Mouse (Mus musculus) spleen, adult 2 months (tissue): ENCODE results near the gene 4930539E08Rik. TPM values are rescaled to one million over a fixed set of nuclear protein-coding genes. Genes with fewer than 3 reads are reported as not detected.
A peak's percentile ranks its signal among the peaks of the same experiment; 100 is the strongest.

Experiments
- DNase-seq, 2 experiments: peaks; one replicate each; pipeline versions ENCODE4 v3.0.0 to v3.0.0-alpha.2; 2012 to 2021; ENCODE audit warnings: low spot score in 2 of 2, low read depth in 1 of 2
- H3K27ac ChIP-seq: fragments of 200-500 bp; 2 replicates; pipeline ENCODE4 v1.5.1; 2012; ENCODE audit warnings: low read length, inconsistent platforms; ENCODE audit not compliant: insufficient read depth
- H3K27me3 ChIP-seq: fragments of 200-500 bp; 2 replicates; pipeline ENCODE4 v1.6.1; 2012; ENCODE audit warnings: mild to moderate bottlenecking, moderate library complexity, low read length, inconsistent platforms; ENCODE audit not compliant: control insufficient read depth, insufficient read depth
- H3K36me3 ChIP-seq: fragments of 200-500 bp; 2 replicates; pipeline ENCODE4 v1.6.1; 2012; ENCODE audit warnings: mild to moderate bottlenecking, low read length, inconsistent platforms; ENCODE audit not compliant: control insufficient read depth, insufficient read depth
- H3K4me1 ChIP-seq: fragments of 200-500 bp; 2 replicates; pipeline ENCODE4 v1.6.1; 2011; ENCODE audit warnings: inconsistent platforms; ENCODE audit not compliant: control insufficient read depth, insufficient read depth, insufficient read length
- H3K4me3 ChIP-seq: fragments of 200-500 bp; 2 replicates; pipeline ENCODE4 v1.5.1; 2011; ENCODE audit warnings: mild to moderate bottlenecking, inconsistent platforms; ENCODE audit not compliant: insufficient read depth, insufficient read length; ENCODE audit errors: extremely low read depth
- CTCF ChIP-seq: fragments of 200-500 bp; IDR thresholded peaks from 2 replicates; pipeline ENCODE4 v1.5.1; 2011; ENCODE audit warnings: mild to moderate bottlenecking, inconsistent platforms; ENCODE audit not compliant: insufficient read depth, insufficient read length, insufficient replicate concordance; ENCODE audit errors: extremely low read depth
- POLR2A ChIP-seq: fragments of 200-500 bp; IDR thresholded peaks from 2 replicates; pipeline ENCODE4 v1.6.1; 2011; ENCODE audit warnings: low read depth, low read length, inconsistent platforms
- WGBS: fragments of 180-500 bp; shearing (Covaris S2); methylation state at CpG from one replicate; pipeline ENCODE4 v1.1.7; 2018; 5-methylcytosine and 5-hydroxymethylcytosine counted together
- polyA plus RNA-seq: library from polyadenylated mRNA; depleted of rRNA; stranded (reverse); fragments of >200 nt; gene quantifications from 2 replicates; pipeline ENCODE4 v1.2.3, GENCODE M21; 2012

4930539E08Rik gene
- polyA plus RNA-seq, 1 experiment: 0.37 TPM

- H3K4me3 ChIP-seq: no peak overlapping the region
- TF ChIP-seq POLR2A: no peak
- no peak for TF ChIP-seq CTCF
- WGBS: 91% methylated on average over 6 of the region's 6 CpGs
- H3K4me1 ChIP-seq: peaks cover 3% of the 10 kb centered on the region; the same call in 1 of the 2 replicates
- H3K36me3 ChIP-seq: no peaks in the 10 kb centered on the region
- H3K27me3 ChIP-seq: no peaks in the 10 kb centered on the region; the same call in 1 of the 2 replicates
- DNase-seq: no peak
- no peak overlapping the region for H3K27ac ChIP-seq
These were observed 1.2 kb downstream of the 4930539E08Rik start for GRCm38 (mm10) chr17:28913940-28914339.

GRCm38 (mm10) chr17:28913200-28913599, 1.9 kb downstream of the 4930539E08Rik start:
- Histone ChIP-seq H3K27me3 (no peaks in the 10 kb centered on the region; the same call in 1 of the 2 replicates), H3K27ac (no peak overlapping the region), H3K36me3 (no peaks in the 10 kb centered on the region), H3K4me3 (no peak overlapping the region), H3K4me1 (peaks cover 4% of the 10 kb centered on the region; the same call in 1 of the 2 replicates)
- WGBS: 78% methylated on average over 5 of the region's 5 CpGs
- no peak for TF ChIP-seq CTCF
- no peak for TF ChIP-seq POLR2A
- DNase-seq: no peak

GRCm38 (mm10) chr17:28910139-28910538, 5.0 kb downstream of the 4930539E08Rik start:
- Histone ChIP-seq H3K27me3 (no peaks in the 10 kb centered on the region; the same call in 1 of the 2 replicates), H3K36me3 (no peaks in the 10 kb centered on the region), H3K4me3 (no peak overlapping the region), H3K4me1 (peaks cover 7% of the 10 kb centered on the region; the same call in 1 of the 2 replicates), H3K27ac (no peak overlapping the region)
- 77% methylated on average over 7 of the region's 7 CpGs for WGBS
- DNase-seq: no peak
- TF ChIP-seq CTCF: no peak
- no peak for TF ChIP-seq POLR2A

- Histone ChIP-seq H3K27me3 (no peaks in the 10 kb centered on the region; the same call in 1 of the 2 replicates), H3K4me3 (peak overlapping the region; percentile 33; the same call in 1 of the 2 replicates), H3K27ac (no peak overlapping the region), H3K4me1 (peaks cover 7% of the 10 kb centered on the region; the same call in 1 of the 2 replicates), H3K36me3 (no peaks in the 10 kb centered on the region)
- TF ChIP-seq POLR2A (no peak), CTCF (peak; percentile 46; the same call in 1 of the 2 replicates)
- WGBS: 7% methylated on average over 29 of the region's 29 CpGs
- peak in 1 of 2 experiments; percentile 21 for DNase-seq
These were observed 5.7 kb downstream of the 4930539E08Rik start for GRCm38 (mm10) chr17:28909252-28909941.

- TF ChIP-seq POLR2A: no peak
- TF ChIP-seq CTCF: no peak
- 45% methylated on average over 7 of the region's 7 CpGs for WGBS
- DNase-seq: no peak
These were observed 7.2 kb downstream of the 4930539E08Rik start for GRCm38 (mm10) chr17:28907959-28908358.

GRCm38 (mm10) chr17:28905377-28905916, 9.7 kb downstream of the 4930539E08Rik start:
- WGBS: 93% methylated on average over 13 of the region's 13 CpGs

More at GRCm38 (mm10) chr17:28907959-28908358, 7.2 kb downstream of the 4930539E08Rik start:
- Histone ChIP-seq H3K27me3 (no peaks in the 10 kb centered on the region; the same call in 1 of the 2 replicates), H3K27ac (no peak overlapping the region), H3K36me3 (no peaks in the 10 kb centered on the region), H3K4me1 (peaks cover 7% of the 10 kb centered on the region; the same call in 1 of the 2 replicates), H3K4me3 (no peak overlapping the region)

More at GRCm38 (mm10) chr17:28905377-28905916, 9.7 kb downstream of the 4930539E08Rik start:
- H3K4me1 ChIP-seq: peaks cover 7% of the 10 kb centered on the region; the same call in 1 of the 2 replicates
- no peak overlapping the region for H3K27ac ChIP-seq
- DNase-seq: no peak
- H3K27me3 ChIP-seq: no peaks in the 10 kb centered on the region; the same call in 1 of the 2 replicates
- H3K36me3 ChIP-seq: no peaks in the 10 kb centered on the region
- H3K4me3 ChIP-seq: no peak overlapping the region
- no peak for TF ChIP-seq POLR2A
- TF ChIP-seq CTCF: no peak
